Mouse (Mus musculus) heart, embryonic 10.5 days (tissue): ENCODE results near the gene Vash1. TPM values are rescaled to one million over a fixed set of nuclear protein-coding genes. Genes with fewer than 3 reads are reported as not detected.

Experiments used
- DNase-seq: peaks from one replicate; pipeline ENCODE4 v3.0.0-alpha.2; 2017; ENCODE audit warnings: low spot score
- H3K27ac ChIP-seq: fragments of 300-500 bp; sonication (generic); 2 replicates; pipeline ENCODE4 v1.5.1; 2016; ENCODE audit warnings: mild to moderate bottlenecking
- H3K27me3 ChIP-seq: fragments of 300-500 bp; sonication (generic); 2 replicates; pipeline ENCODE4 v1.6.1; 2016; ENCODE audit warnings: mild to moderate bottlenecking; ENCODE audit not compliant: poor library complexity, insufficient read depth, severe bottlenecking
- H3K36me3 ChIP-seq: fragments of 300-500 bp; sonication (generic); 2 replicates; pipeline ENCODE4 v1.6.1; 2016; ENCODE audit warnings: mild to moderate bottlenecking, moderate library complexity
- H3K4me1 ChIP-seq: fragments of 300-500 bp; sonication (generic); 2 replicates; pipeline ENCODE4 v1.6.1; 2016; ENCODE audit warnings: mild to moderate bottlenecking
- H3K4me3 ChIP-seq: fragments of 300-500 bp; sonication (generic); 2 replicates; pipeline ENCODE4 v1.5.1; 2016; ENCODE audit warnings: mild to moderate bottlenecking, moderate library complexity
- H3K9me3 ChIP-seq: fragments of 300-500 bp; sonication (generic); 2 replicates; pipeline ENCODE4 v1.6.1; 2016; ENCODE audit warnings: mild to moderate bottlenecking, moderate library complexity
- WGBS: fragments of 180-500 bp; shearing (Covaris S2); methylation state at CpG from one replicate; pipeline ENCODE4 v1.1.7; 2016; 5-methylcytosine and 5-hydroxymethylcytosine counted together
- polyA plus RNA-seq: library from polyadenylated mRNA; unstranded; fragments of >200 nt; fragmentation: Nextera tagmentation; extraction: Ambion mirVana; gene quantifications from 2 replicates; pipeline ENCODE4 v1.2.1, GENCODE M21; 2016

Vash1 gene
- polyA plus RNA-seq, 1 experiment from 2014 or later, result 9.9 TPM

DNA sequence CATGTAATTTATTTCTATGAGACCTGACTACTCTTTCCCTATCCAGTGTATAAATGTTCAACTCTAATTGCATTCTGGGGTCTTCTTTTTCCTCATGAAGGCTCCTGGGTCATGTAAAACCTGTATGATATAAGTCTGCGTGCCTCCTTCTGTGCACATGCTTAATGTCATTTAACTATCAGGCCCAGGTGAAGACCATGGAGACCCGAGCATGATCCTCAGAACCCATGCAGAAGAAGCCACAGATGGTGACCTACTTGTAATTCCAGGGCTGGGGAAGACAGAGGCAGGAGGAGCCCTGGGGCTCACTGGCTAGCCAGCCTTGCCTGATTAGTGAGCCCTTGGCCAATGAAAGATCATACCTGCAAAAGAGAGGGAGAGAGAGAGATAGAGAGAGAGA, 18.0 kb upstream of the Vash1 start:
- WGBS, result 80% methylated on average over 2 of the region's 2 CpGs
- H3K36me3 ChIP-seq, result no peaks in the 10 kb centered on the region
- H3K4me1 ChIP-seq, result peaks cover 7% of the 10 kb centered on the region
- no peak overlapping the region for H3K4me3 ChIP-seq
- H3K27me3 ChIP-seq, result peaks cover 7% of the 10 kb centered on the region; the same call in 1 of the 2 replicates
- no peak for DNase-seq
- no peaks in the 10 kb centered on the region for H3K9me3 ChIP-seq
- no peak overlapping the region for H3K27ac ChIP-seq

DNA sequence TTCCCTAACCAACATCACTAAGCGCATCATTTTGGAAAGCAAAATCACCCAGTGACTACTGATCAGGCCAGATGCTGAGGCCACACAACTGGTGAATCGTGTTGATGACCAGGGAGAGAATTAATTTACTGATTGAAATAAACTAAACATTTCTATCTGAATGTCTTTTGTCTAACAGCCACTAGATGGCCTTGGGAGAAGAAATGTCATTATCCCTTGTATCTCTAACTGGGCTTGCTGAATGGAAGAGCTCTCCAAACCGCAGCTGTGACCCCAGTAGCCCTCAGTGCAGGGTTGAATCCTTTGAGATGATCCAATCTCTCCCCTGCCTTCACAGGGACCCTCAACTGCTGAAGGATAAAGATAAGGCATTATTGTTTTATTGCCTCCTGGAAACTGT, 12.8 kb upstream of the Vash1 start:
- Histone ChIP-seq H3K9me3 (no peaks in the 10 kb centered on the region), H3K27me3 (no peaks in the 10 kb centered on the region), H3K4me3 (no peak overlapping the region), H3K4me1 (no peaks in the 10 kb centered on the region), H3K27ac (no peak overlapping the region), H3K36me3 (no peaks in the 10 kb centered on the region)
- 62% methylated on average over 3 of the region's 3 CpGs for WGBS
- no peak for DNase-seq

DNA sequence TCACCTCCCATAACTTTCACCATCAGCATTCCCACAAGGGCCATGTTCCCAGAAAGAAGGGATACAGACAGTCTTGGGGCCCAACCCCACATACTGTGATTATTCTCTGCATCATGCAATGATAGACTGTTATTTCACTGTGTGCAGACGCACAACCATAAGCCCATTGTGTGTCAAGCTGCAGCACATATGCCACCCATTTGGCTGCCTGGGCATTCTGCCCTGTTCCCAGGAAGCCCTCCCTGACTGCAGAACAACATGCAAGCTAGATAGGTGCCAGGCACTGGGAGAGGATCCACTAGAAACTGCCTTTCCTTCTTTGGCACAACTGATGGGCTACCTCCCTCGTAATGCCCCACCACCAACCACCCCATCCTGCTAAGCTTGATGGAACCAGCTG, 10.1 kb upstream of the Vash1 start:
- Histone ChIP-seq H3K9me3 (no peaks in the 10 kb centered on the region), H3K36me3 (no peaks in the 10 kb centered on the region), H3K4me3 (no peak overlapping the region), H3K27me3 (no peaks in the 10 kb centered on the region), H3K4me1 (peaks cover 8% of the 10 kb centered on the region), H3K27ac (no peak overlapping the region)
- DNase-seq, result no peak
- 86% methylated on average over 2 of the region's 2 CpGs for WGBS

DNA sequence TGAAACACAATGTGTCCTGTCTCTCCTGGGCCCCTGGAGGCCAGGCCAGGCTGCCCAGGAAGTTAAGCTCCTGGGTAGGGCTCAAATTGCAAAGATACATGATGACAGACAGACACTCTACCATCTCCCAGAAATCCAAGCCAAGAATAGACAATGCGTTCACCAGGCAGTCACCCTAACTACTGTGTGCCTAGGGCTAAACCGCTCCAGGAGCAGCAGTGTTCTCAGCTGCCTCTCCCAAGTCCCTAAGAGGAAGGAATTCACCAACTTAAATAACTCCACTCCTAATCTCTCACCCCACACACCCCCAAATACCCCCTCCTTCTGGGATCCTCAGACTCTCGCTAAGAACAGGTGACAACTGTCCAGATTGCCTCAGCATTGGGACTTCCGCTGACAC, 6.4 kb upstream of the Vash1 start:
- Histone ChIP-seq H3K27me3 (peaks cover 9% of the 10 kb centered on the region; the same call in 1 of the 2 replicates), H3K27ac (peak overlapping the region; percentile 54; the same call in 1 of the 2 replicates)
- WGBS, result 54% methylated on average over 4 of the region's 4 CpGs

DNA sequence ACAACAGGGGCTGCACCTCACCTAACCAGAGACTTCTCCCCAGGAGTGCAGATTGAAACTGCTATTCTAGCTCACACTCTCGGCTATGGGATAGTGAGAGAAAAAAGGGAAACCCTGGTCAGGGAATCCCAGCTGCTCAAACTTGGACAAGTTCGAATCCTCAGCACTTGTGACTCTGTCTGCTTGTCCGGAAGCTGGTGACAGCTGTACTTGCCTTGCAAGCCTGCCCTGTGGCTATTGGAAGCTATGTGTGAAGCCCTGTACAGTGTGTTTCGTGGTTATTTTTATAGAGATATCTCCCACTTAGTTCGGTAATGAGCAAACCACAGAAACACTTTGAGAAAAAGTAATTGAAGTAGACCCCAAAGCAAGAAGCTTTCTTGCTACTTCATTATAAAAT, 6.0 kb upstream of the Vash1 start:
- H3K27me3 ChIP-seq, result peaks cover 12% of the 10 kb centered on the region
- H3K4me1 ChIP-seq, result peaks cover 8% of the 10 kb centered on the region
- H3K27ac ChIP-seq, result no peak overlapping the region
- DNase-seq, result no peak
- no peak overlapping the region for H3K4me3 ChIP-seq
- 0 out of 2 replicates have a peak, but pooled peaks cover 4% of the 10 kb centered on the region for H3K9me3 ChIP-seq
- WGBS, result 60% methylated on average over 5 of the region's 5 CpGs
- no peaks in the 10 kb centered on the region for H3K36me3 ChIP-seq

More for the DNA sequence above, 6.4 kb upstream of the Vash1 start:
- DNase-seq, result no peak
- Histone ChIP-seq H3K4me3 (no peak overlapping the region), H3K4me1 (peaks cover 8% of the 10 kb centered on the region), H3K9me3 (0 out of 2 replicates have a peak, but pooled peaks cover 4% of the 10 kb centered on the region), H3K36me3 (no peaks in the 10 kb centered on the region)

DNA sequence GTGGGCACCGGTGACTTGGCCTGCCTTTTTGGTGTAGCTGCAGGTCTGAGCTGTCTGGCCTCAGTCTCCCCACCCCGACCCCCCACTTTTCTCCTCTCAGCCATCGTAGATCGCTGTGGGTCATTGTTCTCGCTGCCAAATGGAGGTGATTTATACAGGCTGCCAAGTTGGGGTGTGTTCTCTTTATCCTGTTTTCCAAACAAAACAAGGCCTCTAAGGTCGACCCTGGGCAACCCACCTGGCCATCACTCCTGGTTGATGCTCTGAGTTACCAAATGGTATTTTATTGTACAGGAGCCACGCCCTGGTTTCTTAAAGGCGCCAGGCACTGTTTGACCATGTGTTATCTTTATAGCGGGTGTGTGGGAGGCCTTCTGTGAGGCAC, 1.0 kb downstream of the Vash1 start:
- peak overlapping the region; percentile 88 for H3K4me3 ChIP-seq
- H3K27ac ChIP-seq, result peak overlapping the region; percentile 93
- no peak for DNase-seq
- H3K36me3 ChIP-seq, result no peaks in the 10 kb centered on the region; the same call in 1 of the 2 replicates
- H3K27me3 ChIP-seq, result peaks cover 17% of the 10 kb centered on the region
- H3K9me3 ChIP-seq, result 0 out of 2 replicates have a peak, but pooled peaks cover under 1% of the 10 kb centered on the region
- WGBS, result 10% methylated on average over 9 of the region's 9 CpGs
- peaks cover 44% of the 10 kb centered on the region for H3K4me1 ChIP-seq

DNA sequence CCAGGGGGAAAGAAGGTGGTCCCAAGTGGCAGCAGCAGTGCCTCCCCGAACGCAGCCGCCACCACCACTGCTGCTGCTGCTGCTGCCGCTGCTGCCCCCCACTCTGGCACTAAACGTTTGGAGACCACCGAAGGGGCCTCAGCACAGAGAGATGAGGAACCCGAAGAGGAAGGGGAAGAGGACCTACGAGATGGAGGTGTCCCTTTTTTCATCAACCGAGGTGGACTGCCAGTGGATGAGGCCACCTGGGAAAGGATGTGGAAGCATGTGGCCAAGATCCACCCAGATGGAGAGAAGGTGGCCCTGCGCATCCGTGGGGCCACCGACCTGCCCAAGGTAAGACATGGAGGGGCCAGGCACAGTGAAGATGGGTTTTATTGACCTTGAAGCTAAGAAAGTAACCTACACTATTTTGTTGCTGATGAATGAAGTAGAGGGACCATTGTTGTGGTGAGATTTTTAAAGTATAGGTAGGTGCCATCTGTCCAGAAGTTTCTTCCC, 1.5 kb downstream of the Vash1 start:
- Histone ChIP-seq H3K27ac (peak overlapping the region; percentile 93), H3K27me3 (peaks cover 17% of the 10 kb centered on the region), H3K4me1 (peaks cover 45% of the 10 kb centered on the region), H3K9me3 (no peaks in the 10 kb centered on the region), H3K36me3 (no peaks in the 10 kb centered on the region; the same call in 1 of the 2 replicates), H3K4me3 (peak overlapping the region; percentile 88)
- DNase-seq, result no peak
- WGBS, result 35% methylated on average over 12 of the region's 12 CpGs

DNA sequence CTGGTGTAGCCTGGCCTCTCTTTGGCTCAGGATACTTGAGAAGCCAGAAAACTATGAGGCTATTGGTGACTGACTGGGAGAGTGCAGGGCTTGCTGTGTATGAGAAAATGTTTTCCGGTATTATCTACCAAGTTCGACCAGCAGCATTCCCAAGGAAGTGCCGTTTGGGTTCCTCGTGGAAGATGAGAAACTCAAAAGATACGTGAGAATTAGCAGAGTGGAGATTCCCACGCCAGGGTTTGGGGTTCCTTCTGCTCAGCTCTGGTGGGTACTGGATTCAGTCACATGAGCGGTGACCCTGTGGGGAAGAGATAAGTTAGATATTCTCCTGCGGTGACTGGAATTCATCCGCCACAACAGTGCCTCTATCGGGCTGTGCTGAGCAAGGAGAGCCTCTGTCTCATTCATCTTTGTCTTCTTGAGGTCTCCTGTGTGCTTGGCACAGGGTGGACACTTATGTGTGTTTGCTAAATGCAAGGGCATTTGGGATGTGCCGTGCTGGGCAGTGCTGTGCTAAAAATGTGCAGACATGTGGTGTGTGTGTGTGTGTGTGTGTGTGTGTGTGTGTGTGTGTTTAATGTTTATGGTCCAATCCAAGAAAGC, 2.2 kb downstream of the Vash1 start:
- 15% methylated on average over 11 of the region's 11 CpGs for WGBS
- Histone ChIP-seq H3K27me3 (peaks cover 17% of the 10 kb centered on the region), H3K4me3 (peak overlapping the region; percentile 88), H3K36me3 (peaks cover 4% of the 10 kb centered on the region; the same call in 1 of the 2 replicates), H3K27ac (peak overlapping the region; percentile 93), H3K4me1 (peaks cover 51% of the 10 kb centered on the region), H3K9me3 (no peaks in the 10 kb centered on the region)
- no peak for DNase-seq

DNA sequence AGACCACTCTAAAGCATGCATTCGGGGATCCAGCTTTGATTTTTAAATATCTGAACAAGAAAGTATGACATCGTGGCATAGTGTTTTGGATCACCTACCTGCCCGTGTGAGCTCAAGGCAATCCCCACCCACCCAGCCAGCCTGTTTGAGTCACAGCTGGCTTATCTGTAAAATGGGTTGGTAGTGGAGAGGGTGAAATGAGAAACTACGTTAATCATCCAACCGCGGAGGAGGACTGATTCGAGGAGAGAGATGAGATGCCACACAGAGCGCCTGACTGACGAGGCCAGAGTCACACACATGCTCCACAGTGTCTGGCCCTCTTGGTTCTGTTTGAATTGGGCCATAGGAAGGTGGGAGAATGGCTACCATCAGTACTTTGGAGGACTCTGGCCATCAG, 3.1 kb downstream of the Vash1 start:
- H3K4me3 ChIP-seq, result no peak overlapping the region

DNA sequence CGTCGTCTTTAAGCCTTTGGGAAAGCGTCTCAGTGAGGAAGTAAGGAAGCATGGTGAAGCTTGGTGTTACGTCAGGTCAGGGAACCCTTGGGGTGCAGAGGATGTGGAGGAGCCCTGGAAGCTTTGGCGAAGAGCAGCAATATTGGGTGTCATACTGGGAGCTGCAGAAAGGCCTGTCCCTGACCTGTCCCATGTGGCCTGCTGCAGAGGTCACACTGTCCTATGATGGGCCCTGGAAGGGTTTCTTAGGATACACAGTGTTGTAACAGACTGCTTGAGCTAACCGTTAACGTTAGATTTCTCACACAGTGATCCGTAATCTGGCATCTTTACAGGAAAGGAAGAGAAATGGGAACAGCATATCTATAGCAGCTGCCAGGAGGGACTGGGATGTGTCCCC, 3.7 kb downstream of the Vash1 start:
- Histone ChIP-seq H3K36me3 (peaks cover 10% of the 10 kb centered on the region; the same call in 1 of the 2 replicates), H3K4me1 (peaks cover 56% of the 10 kb centered on the region), H3K4me3 (no peak overlapping the region), H3K27me3 (peaks cover 8% of the 10 kb centered on the region), H3K9me3 (no peaks in the 10 kb centered on the region), H3K27ac (no peak overlapping the region)
- 81% methylated on average over 8 of the region's 8 CpGs for WGBS
- no peak for DNase-seq

More for the DNA sequence above, 3.1 kb downstream of the Vash1 start:
- peaks cover 12% of the 10 kb centered on the region for H3K27me3 ChIP-seq
- 76% methylated on average over 9 of the region's 9 CpGs for WGBS
- peaks cover 8% of the 10 kb centered on the region; the same call in 1 of the 2 replicates for H3K36me3 ChIP-seq
- peaks cover 51% of the 10 kb centered on the region for H3K4me1 ChIP-seq
- no peaks in the 10 kb centered on the region for H3K9me3 ChIP-seq
- no peak overlapping the region for H3K27ac ChIP-seq
- DNase-seq, result no peak

DNA sequence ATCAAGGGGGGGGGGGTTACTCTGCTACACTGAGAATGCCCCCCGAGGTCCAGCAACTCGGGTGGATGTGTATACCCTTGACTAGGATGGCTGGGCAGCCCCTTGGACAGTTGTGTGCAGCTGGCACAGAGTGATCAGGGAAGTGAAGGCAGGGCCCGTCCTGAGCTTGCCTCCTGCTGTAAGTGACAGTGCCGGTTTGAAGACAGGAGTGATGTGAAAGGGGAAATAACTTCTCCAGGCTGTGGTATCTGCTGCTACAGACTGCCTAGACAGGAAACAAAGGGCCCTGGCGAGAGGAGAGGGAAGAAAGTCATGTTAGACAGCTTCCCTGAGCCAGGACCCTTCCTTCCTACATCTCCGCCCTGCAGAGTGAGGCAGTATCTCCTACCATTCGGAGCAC, 5.2 kb downstream of the Vash1 start:
- 55% methylated on average over 7 of the region's 7 CpGs for WGBS
- Histone ChIP-seq H3K36me3 (peaks cover 10% of the 10 kb centered on the region; the same call in 1 of the 2 replicates), H3K4me3 (no peak overlapping the region), H3K4me1 (peaks cover 67% of the 10 kb centered on the region), H3K27me3 (0 out of 2 replicates have a peak, but pooled peaks cover 2% of the 10 kb centered on the region), H3K9me3 (no peaks in the 10 kb centered on the region), H3K27ac (0 out of 2 replicates have a peak overlapping the region, but pooled peaks have one; percentile 17)
- no peak for DNase-seq

DNA sequence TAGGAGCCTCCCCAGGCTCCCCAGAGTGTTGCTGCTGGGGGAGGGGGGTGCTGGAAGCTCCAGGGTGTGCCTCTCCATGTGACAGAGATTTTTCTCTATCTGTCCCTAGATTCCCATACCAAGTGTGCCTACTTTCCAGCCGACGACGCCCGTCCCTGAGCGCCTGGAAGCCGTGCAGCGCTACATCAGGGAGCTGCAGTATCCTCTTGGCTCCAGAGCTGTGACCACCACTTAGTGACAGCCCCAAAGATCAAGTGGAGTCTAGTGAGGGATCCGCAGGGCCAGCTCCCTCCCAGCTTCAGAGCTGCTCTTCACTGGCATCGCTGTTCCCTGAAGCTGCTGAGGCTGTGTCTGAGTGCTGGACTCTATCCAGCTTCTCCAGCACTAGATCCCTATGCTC, 6.8 kb downstream of the Vash1 start:
- H3K4me1 ChIP-seq, result peaks cover 61% of the 10 kb centered on the region
- 50% methylated on average over 9 of the region's 9 CpGs for WGBS
- DNase-seq, result no peak
- peaks cover 21% of the 10 kb centered on the region for H3K36me3 ChIP-seq
- no peaks in the 10 kb centered on the region for H3K9me3 ChIP-seq
- 0 out of 2 replicates have a peak, but pooled peaks cover 2% of the 10 kb centered on the region for H3K27me3 ChIP-seq
- H3K4me3 ChIP-seq, result no peak overlapping the region
- H3K27ac ChIP-seq, result no peak overlapping the region

DNA sequence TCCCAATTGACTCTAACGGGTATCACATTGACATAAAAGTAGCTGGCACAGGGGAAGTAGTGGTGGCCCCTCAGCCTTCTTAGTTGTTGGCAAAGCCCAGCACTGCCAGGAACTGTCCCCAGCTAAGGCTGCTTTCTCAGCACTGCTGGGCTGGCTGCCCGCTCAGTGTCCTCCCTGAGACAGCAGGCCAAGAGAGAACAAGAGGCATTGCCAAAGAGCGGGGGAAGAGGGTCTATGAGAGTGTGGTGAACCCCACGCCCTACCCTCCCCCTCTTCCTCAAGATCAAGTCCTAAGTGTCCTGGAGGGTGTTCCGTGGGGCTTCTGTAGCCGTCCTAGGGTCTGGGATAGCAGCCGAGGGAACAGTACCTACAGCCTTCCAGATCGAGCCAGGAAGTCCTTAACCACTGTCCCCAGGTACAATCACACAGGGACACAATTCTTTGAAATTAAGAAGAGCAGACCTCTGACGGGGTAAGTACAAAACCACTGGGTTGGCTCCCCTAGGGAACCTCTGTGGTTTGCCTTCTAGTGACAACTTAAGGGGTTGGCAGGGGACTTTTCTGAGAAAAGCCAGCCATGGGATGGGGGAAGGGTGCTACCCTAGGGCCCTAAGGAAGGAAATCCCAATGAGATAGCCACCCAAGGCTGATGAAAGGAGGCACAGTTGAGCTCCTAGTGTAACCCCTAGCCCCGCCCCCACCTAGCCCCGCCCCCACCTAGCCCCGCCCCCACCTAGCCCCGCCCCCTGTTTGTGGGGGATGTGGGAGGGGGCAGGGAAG, 8.2 kb downstream of the Vash1 start:
- Histone ChIP-seq H3K9me3 (no peaks in the 10 kb centered on the region), H3K27ac (no peak overlapping the region; the same call in 1 of the 2 replicates), H3K27me3 (0 out of 2 replicates have a peak, but pooled peaks cover 2% of the 10 kb centered on the region), H3K4me3 (no peak overlapping the region), H3K36me3 (peaks cover 23% of the 10 kb centered on the region), H3K4me1 (peaks cover 56% of the 10 kb centered on the region)
- WGBS, result 47% methylated on average over 13 of the region's 13 CpGs
- no peak for DNase-seq
